Mouse (Mus musculus): ENCODE measurements around the gene Cyld. TPM values are rescaled to one million over a fixed set of nuclear protein-coding genes. Genes with fewer than 3 reads are reported as not detected.

Gene Cyld
- polyA plus RNA-seq, 1 experiment from 2014 or later, result 18.9 TPM

GRCm38 (mm10) chr8:88671575-88671974 lies 25.3 kb upstream of the Cyld start:
- H3K4me3 ChIP-seq (replicated peaks), result no peak overlapping the region
- no peak overlapping the region for H3K4me2 ChIP-seq (replicated peaks)
- no peak overlapping the region for H3K27ac ChIP-seq
- H3K36me3 ChIP-seq, result no peaks in the 10 kb centered on the region
- H3K4me1 ChIP-seq (replicated peaks), result peaks cover 26% of the 10 kb centered on the region
- H3K9me3 ChIP-seq, result no peaks in the 10 kb centered on the region
- no peak overlapping the region for H3K9ac ChIP-seq (replicated peaks)
- H3K27me3 ChIP-seq, result peaks cover 4% of the 10 kb centered on the region; the same call in 1 of the 2 replicates
- no peak for ATAC-seq
- 90% methylated on average over 10 of the region's 10 CpGs for WGBS

- Histone ChIP-seq H3K4me3 (replicated peaks) (no peak overlapping the region), H3K4me1 (replicated peaks) (peaks cover 17% of the 10 kb centered on the region), H3K9me3 (no peaks in the 10 kb centered on the region), H3K27ac (no peak overlapping the region), H3K9ac (replicated peaks) (no peak overlapping the region), H3K4me2 (replicated peaks) (no peak overlapping the region), H3K27me3 (peaks cover 4% of the 10 kb centered on the region; the same call in 1 of the 2 replicates), H3K36me3 (no peaks in the 10 kb centered on the region)
- no peak for ATAC-seq
- WGBS, result 90% methylated on average over 5 of the region's 5 CpGs
Measured at GRCm38 (mm10) chr8:88673859-88674258, 23.0 kb upstream of the Cyld start.

- WGBS, result 92% methylated on average over 12 of the region's 12 CpGs
Measured at GRCm38 (mm10) chr8:88675372-88676165, 21.3 kb upstream of the Cyld start.

GRCm38 (mm10) chr8:88677071-88677470 lies 19.8 kb upstream of the Cyld start:
- H3K36me3 ChIP-seq, result no peaks in the 10 kb centered on the region
- no peak overlapping the region for H3K9ac ChIP-seq (replicated peaks)
- H3K9me3 ChIP-seq, result no peaks in the 10 kb centered on the region
- H3K27me3 ChIP-seq, result peaks cover 4% of the 10 kb centered on the region; the same call in 1 of the 2 replicates
- 0 out of 2 replicates have a peak, but pooled peaks cover 3% of the 10 kb centered on the region for H3K4me1 ChIP-seq (replicated peaks)
- H3K4me3 ChIP-seq (replicated peaks), result no peak overlapping the region
- WGBS, result 84% methylated on average over 8 of the region's 8 CpGs
- H3K4me2 ChIP-seq (replicated peaks), result no peak overlapping the region
- no peak for ATAC-seq
- H3K27ac ChIP-seq, result no peak overlapping the region

More at GRCm38 (mm10) chr8:88675372-88676165, 21.3 kb upstream of the Cyld start:
- Histone ChIP-seq H3K36me3 (no peaks in the 10 kb centered on the region), H3K9ac (replicated peaks) (no peak overlapping the region), H3K9me3 (no peaks in the 10 kb centered on the region), H3K27ac (no peak overlapping the region), H3K27me3 (peaks cover 4% of the 10 kb centered on the region; the same call in 1 of the 2 replicates), H3K4me3 (replicated peaks) (no peak overlapping the region), H3K4me1 (replicated peaks) (0 out of 2 replicates have a peak, but pooled peaks cover 9% of the 10 kb centered on the region), H3K4me2 (replicated peaks) (no peak overlapping the region)
- ATAC-seq, result no peak

GRCm38 (mm10) chr8:88680566-88680965 lies 16.3 kb upstream of the Cyld start:
- 93% methylated on average over 2 of the region's 2 CpGs for WGBS
- ATAC-seq, result no peak

GRCm38 (mm10) chr8:88681046-88681445 lies 15.8 kb upstream of the Cyld start:
- Histone ChIP-seq H3K36me3 (no peaks in the 10 kb centered on the region), H3K4me3 (replicated peaks) (no peak overlapping the region), H3K27me3 (no peaks in the 10 kb centered on the region), H3K9ac (replicated peaks) (no peak overlapping the region), H3K4me2 (replicated peaks) (no peak overlapping the region), H3K27ac (no peak overlapping the region), H3K4me1 (replicated peaks) (0 out of 2 replicates have a peak, but pooled peaks cover 3% of the 10 kb centered on the region), H3K9me3 (no peaks in the 10 kb centered on the region)
- 92% methylated on average over 8 of the region's 8 CpGs for WGBS
- no peak for ATAC-seq

More at GRCm38 (mm10) chr8:88680566-88680965, 16.3 kb upstream of the Cyld start:
- Histone ChIP-seq H3K4me3 (replicated peaks) (no peak overlapping the region), H3K4me2 (replicated peaks) (no peak overlapping the region), H3K4me1 (replicated peaks) (0 out of 2 replicates have a peak, but pooled peaks cover 3% of the 10 kb centered on the region), H3K9me3 (no peaks in the 10 kb centered on the region), H3K27ac (no peak overlapping the region), H3K36me3 (no peaks in the 10 kb centered on the region), H3K27me3 (no peaks in the 10 kb centered on the region), H3K9ac (replicated peaks) (no peak overlapping the region)

- no peak overlapping the region for H3K4me2 ChIP-seq (replicated peaks)
Measured at GRCm38 (mm10) chr8:88683656-88684289, 13.1 kb upstream of the Cyld start.

GRCm38 (mm10) chr8:88686226-88686905 lies 10.5 kb upstream of the Cyld start:
- Histone ChIP-seq H3K27ac (no peak overlapping the region), H3K27me3 (no peaks in the 10 kb centered on the region), H3K9ac (replicated peaks) (no peak overlapping the region), H3K4me1 (replicated peaks) (no peaks in the 10 kb centered on the region), H3K4me3 (replicated peaks) (no peak overlapping the region), H3K36me3 (no peaks in the 10 kb centered on the region), H3K4me2 (replicated peaks) (no peak overlapping the region), H3K9me3 (no peaks in the 10 kb centered on the region)
- ATAC-seq, result no peak
- 73% methylated on average over 9 of the region's 9 CpGs for WGBS

More at GRCm38 (mm10) chr8:88683656-88684289, 13.1 kb upstream of the Cyld start:
- Histone ChIP-seq H3K4me3 (replicated peaks) (no peak overlapping the region), H3K27me3 (no peaks in the 10 kb centered on the region), H3K36me3 (no peaks in the 10 kb centered on the region), H3K4me1 (replicated peaks) (no peaks in the 10 kb centered on the region), H3K9me3 (no peaks in the 10 kb centered on the region), H3K27ac (no peak overlapping the region), H3K9ac (replicated peaks) (no peak overlapping the region)
- ATAC-seq, result no peak
- WGBS, result 90% methylated on average over 7 of the region's 7 CpGs

- Histone ChIP-seq H3K4me2 (replicated peaks) (no peak overlapping the region), H3K9ac (replicated peaks) (no peak overlapping the region), H3K4me1 (replicated peaks) (no peaks in the 10 kb centered on the region), H3K27ac (no peak overlapping the region), H3K27me3 (no peaks in the 10 kb centered on the region), H3K9me3 (no peaks in the 10 kb centered on the region), H3K4me3 (replicated peaks) (no peak overlapping the region), H3K36me3 (no peaks in the 10 kb centered on the region)
- no peak for ATAC-seq
- WGBS, result 86% methylated on average over 8 of the region's 8 CpGs
Measured at GRCm38 (mm10) chr8:88686906-88687235, 10.0 kb upstream of the Cyld start.

- WGBS, result 91% methylated on average over 6 of the region's 6 CpGs
- H3K9ac ChIP-seq (replicated peaks), result no peak overlapping the region
- no peak overlapping the region for H3K4me3 ChIP-seq (replicated peaks)
- H3K27ac ChIP-seq, result no peak overlapping the region
- no peak overlapping the region for H3K4me2 ChIP-seq (replicated peaks)
- no peaks in the 10 kb centered on the region for H3K9me3 ChIP-seq
- H3K27me3 ChIP-seq, result 0 out of 2 replicates have a peak, but pooled peaks cover under 1% of the 10 kb centered on the region
- H3K36me3 ChIP-seq, result no peaks in the 10 kb centered on the region
- no peak for ATAC-seq
- no peaks in the 10 kb centered on the region for H3K4me1 ChIP-seq (replicated peaks)
Measured at GRCm38 (mm10) chr8:88689151-88689550, 7.7 kb upstream of the Cyld start.

- Histone ChIP-seq H3K36me3 (no peaks in the 10 kb centered on the region), H3K27me3 (peaks cover 3% of the 10 kb centered on the region; the same call in 1 of the 2 replicates), H3K27ac (no peak overlapping the region), H3K4me3 (replicated peaks) (no peak overlapping the region), H3K9ac (replicated peaks) (no peak overlapping the region), H3K4me1 (replicated peaks) (no peaks in the 10 kb centered on the region), H3K4me2 (replicated peaks) (no peak overlapping the region), H3K9me3 (no peaks in the 10 kb centered on the region)
- WGBS, result 94% methylated on average over 6 of the region's 6 CpGs
- ATAC-seq, result no peak
Measured at GRCm38 (mm10) chr8:88689891-88690290, 6.9 kb upstream of the Cyld start.
